Mouse (Mus musculus) embryonic facial prominence, embryonic 12.5 days (tissue): ENCODE measurements around the gene Clock. TPM values are rescaled to one million over a fixed set of nuclear protein-coding genes. Genes with fewer than 3 reads are reported as not detected.

Experiments
- polyA plus RNA-seq: library from polyadenylated mRNA; unstranded; fragments of >200 nt; fragmentation: Nextera tagmentation; extraction: Ambion mirVana; gene quantifications from 2 replicates; pipeline ENCODE4 v1.2.1, GENCODE M21; 2016

The Clock gene
- polyA plus RNA-seq, 1 experiment from 2014 or later: 13.2 TPM

Other genes with a start within 250 kb of the Clock start
- gene Srd5a3, start 164.5 kb downstream of the Clock start, polyA plus RNA-seq: 29.8 and 30.9 TPM in 2 replicates
- gene Tmem165, start 120.9 kb downstream of the Clock start, polyA plus RNA-seq: 142 and 148 TPM in 2 replicates
- not detected in 2 replicates for gene Pdcl2, start 26.4 kb upstream of the Clock start, polyA plus RNA-seq
- gene Nmu, start 59.0 kb upstream of the Clock start, polyA plus RNA-seq: 0.38 and 0.54 TPM in 2 replicates
- 3.9 and 6.3 TPM in 2 replicates for gene Gm7271, start 179.2 kb upstream of the Clock start, polyA plus RNA-seq
- gene Exoc1, start 224.5 kb upstream of the Clock start, polyA plus RNA-seq: 41.1 and 43.3 TPM in 2 replicates